Mouse (Mus musculus): ENCODE measurements at regions not wholly inside any gene's neighbourhood (a gene's known extent, or its start where the extent isn't known, plus 50 kb on each side); places are given as distances from the start of the nearest gene placed in this dataset.

- Histone ChIP-seq H3K27ac (replicated peaks) (no peak overlapping the region), H3K4me1 (no peaks in the 10 kb centered on the region), H3K9me3 (replicated peaks) (no peaks in the 10 kb centered on the region), H3K36me3 (no peaks in the 10 kb centered on the region), H3K4me3 (no peak overlapping the region), H3K27me3 (ENCODE audit: low read depth, poor library complexity, severe bottlenecking) (no peaks in the 10 kb centered on the region)
- WGBS, result 91% methylated on average over 15 of the region's 15 CpGs
- DNase-seq (ENCODE audit: low spot score), result no peak
These were observed 3638.1 kb upstream of the Gm7489 start for GRCm38 (mm10) chr15:50246418-50247186.

GRCm38 (mm10) chr15:50260057-50260456 is 3624.6 kb upstream of the Gm7489 start:
- DNase-seq (ENCODE audit: low spot score), result no peak
- Histone ChIP-seq H3K27ac (replicated peaks) (no peak overlapping the region), H3K4me3 (no peak overlapping the region), H3K27me3 (ENCODE audit: low read depth, poor library complexity, severe bottlenecking) (no peaks in the 10 kb centered on the region), H3K4me1 (no peaks in the 10 kb centered on the region), H3K36me3 (no peaks in the 10 kb centered on the region), H3K9me3 (replicated peaks) (no peaks in the 10 kb centered on the region)
- 93% methylated on average over 2 of the region's 2 CpGs for WGBS

GRCm38 (mm10) chr15:50261245-50261872 is 3623.3 kb upstream of the Gm7489 start:
- Histone ChIP-seq H3K27ac (replicated peaks) (no peak overlapping the region), H3K4me1 (no peaks in the 10 kb centered on the region), H3K27me3 (ENCODE audit: low read depth, poor library complexity, severe bottlenecking) (no peaks in the 10 kb centered on the region), H3K9me3 (replicated peaks) (no peaks in the 10 kb centered on the region), H3K36me3 (no peaks in the 10 kb centered on the region), H3K4me3 (no peak overlapping the region)
- WGBS, result 77% methylated on average over 8 of the region's 8 CpGs
- peak; percentile 41 for DNase-seq (ENCODE audit: low spot score)

GRCm38 (mm10) chr15:50267542-50267941 is 3617.2 kb upstream of the Gm7489 start:
- whole genome bisulfite sequencing, result 97% methylated on average over 1 of the region's 1 CpGs
- no peak overlapping the region for H3K27ac ChIP-seq (replicated peaks)
- H3K4me1 ChIP-seq, result no peaks in the 10 kb centered on the region
- no peaks in the 10 kb centered on the region for H3K27me3 ChIP-seq (ENCODE audit: low read depth, poor library complexity, severe bottlenecking)
- H3K36me3 ChIP-seq, result no peaks in the 10 kb centered on the region
- no peak for DNase-seq (ENCODE audit: low spot score)
- no peak overlapping the region for H3K4me3 ChIP-seq
- no peaks in the 10 kb centered on the region for H3K9me3 ChIP-seq (replicated peaks)

GRCm38 (mm10) chr15:50271646-50272045 is 3613.1 kb upstream of the Gm7489 start:
- H3K27me3 ChIP-seq (ENCODE audit: low read depth, poor library complexity, severe bottlenecking), result no peaks in the 10 kb centered on the region
- H3K36me3 ChIP-seq, result no peaks in the 10 kb centered on the region
- no peak overlapping the region for H3K27ac ChIP-seq (replicated peaks)
- no peaks in the 10 kb centered on the region for H3K4me1 ChIP-seq
- H3K9me3 ChIP-seq (replicated peaks), result no peaks in the 10 kb centered on the region
- DNase-seq (ENCODE audit: low spot score), result no peak
- H3K4me3 ChIP-seq, result no peak overlapping the region

- Histone ChIP-seq H3K36me3 (no peaks in the 10 kb centered on the region), H3K4me3 (no peak overlapping the region), H3K4me1 (no peaks in the 10 kb centered on the region), H3K9me3 (replicated peaks) (no peaks in the 10 kb centered on the region), H3K27me3 (ENCODE audit: low read depth, poor library complexity, severe bottlenecking) (no peaks in the 10 kb centered on the region), H3K27ac (replicated peaks) (no peak overlapping the region)
- no peak for DNase-seq (ENCODE audit: low spot score)
- WGBS, result 89% methylated on average over 2 of the region's 2 CpGs
These were observed 3602.1 kb upstream of the Gm7489 start for GRCm38 (mm10) chr15:50282576-50282975.

GRCm38 (mm10) chr15:50283491-50283890 is 3601.2 kb upstream of the Gm7489 start:
- no peaks in the 10 kb centered on the region for H3K36me3 ChIP-seq
- H3K4me3 ChIP-seq, result no peak overlapping the region
- H3K27me3 ChIP-seq (ENCODE audit: low read depth, poor library complexity, severe bottlenecking), result no peaks in the 10 kb centered on the region
- 90% methylated on average over 2 of the region's 2 CpGs for WGBS
- DNase-seq (ENCODE audit: low spot score), result no peak
- no peaks in the 10 kb centered on the region for H3K9me3 ChIP-seq (replicated peaks)
- no peaks in the 10 kb centered on the region for H3K4me1 ChIP-seq
- H3K27ac ChIP-seq (replicated peaks), result no peak overlapping the region

GRCm38 (mm10) chr15:50301831-50302230 is 3582.9 kb upstream of the Gm7489 start:
- no peaks in the 10 kb centered on the region for H3K4me1 ChIP-seq
- no peak for DNase-seq (ENCODE audit: low spot score)
- H3K27me3 ChIP-seq (ENCODE audit: low read depth, poor library complexity, severe bottlenecking), result no peaks in the 10 kb centered on the region
- 93% methylated on average over 3 of the region's 3 CpGs for WGBS
- no peaks in the 10 kb centered on the region for H3K9me3 ChIP-seq (replicated peaks)
- H3K4me3 ChIP-seq, result no peak overlapping the region
- H3K36me3 ChIP-seq, result no peaks in the 10 kb centered on the region
- H3K27ac ChIP-seq (replicated peaks), result no peak overlapping the region

- Histone ChIP-seq H3K36me3 (no peaks in the 10 kb centered on the region), H3K4me3 (no peak overlapping the region), H3K4me1 (no peaks in the 10 kb centered on the region), H3K9me3 (replicated peaks) (no peaks in the 10 kb centered on the region), H3K27ac (replicated peaks) (no peak overlapping the region), H3K27me3 (ENCODE audit: low read depth, poor library complexity, severe bottlenecking) (no peaks in the 10 kb centered on the region)
- no peak for DNase-seq (ENCODE audit: low spot score)
- WGBS, result 87% methylated on average over 4 of the region's 4 CpGs
These were observed 3580.6 kb upstream of the Gm7489 start for GRCm38 (mm10) chr15:50304085-50304484.

GRCm38 (mm10) chr15:50320796-50321195 is 3563.9 kb upstream of the Gm7489 start:
- Histone ChIP-seq H3K27me3 (ENCODE audit: low read depth, poor library complexity, severe bottlenecking) (no peaks in the 10 kb centered on the region), H3K36me3 (no peaks in the 10 kb centered on the region), H3K9me3 (replicated peaks) (no peaks in the 10 kb centered on the region), H3K4me3 (no peak overlapping the region), H3K4me1 (no peaks in the 10 kb centered on the region), H3K27ac (replicated peaks) (no peak overlapping the region)
- DNase-seq (ENCODE audit: low spot score), result no peak

- no peaks in the 10 kb centered on the region for H3K4me1 ChIP-seq
- no peaks in the 10 kb centered on the region for H3K36me3 ChIP-seq
- no peak overlapping the region for H3K27ac ChIP-seq (replicated peaks)
- H3K4me3 ChIP-seq, result no peak overlapping the region
- H3K27me3 ChIP-seq (ENCODE audit: low read depth, poor library complexity, severe bottlenecking), result no peaks in the 10 kb centered on the region
- no peaks in the 10 kb centered on the region for H3K9me3 ChIP-seq (replicated peaks)
- DNase-seq (ENCODE audit: low spot score), result no peak
- 90% methylated on average over 5 of the region's 5 CpGs for WGBS
These were observed 3539.2 kb upstream of the Gm7489 start for GRCm38 (mm10) chr15:50345536-50345935.

- Histone ChIP-seq H3K9me3 (replicated peaks) (no peaks in the 10 kb centered on the region), H3K36me3 (no peaks in the 10 kb centered on the region), H3K4me1 (no peaks in the 10 kb centered on the region), H3K27ac (replicated peaks) (no peak overlapping the region), H3K4me3 (no peak overlapping the region), H3K27me3 (ENCODE audit: low read depth, poor library complexity, severe bottlenecking) (no peaks in the 10 kb centered on the region)
- DNase-seq (ENCODE audit: low spot score), result no peak
- 89% methylated on average over 2 of the region's 2 CpGs for WGBS
These were observed 3537.8 kb upstream of the Gm7489 start for GRCm38 (mm10) chr15:50346953-50347352.

- H3K36me3 ChIP-seq, result no peaks in the 10 kb centered on the region
- no peak for DNase-seq (ENCODE audit: low spot score)
- no peaks in the 10 kb centered on the region for H3K9me3 ChIP-seq (replicated peaks)
- 94% methylated on average over 5 of the region's 5 CpGs for WGBS
- no peak overlapping the region for H3K27ac ChIP-seq (replicated peaks)
- H3K4me1 ChIP-seq, result no peaks in the 10 kb centered on the region
- no peaks in the 10 kb centered on the region for H3K27me3 ChIP-seq (ENCODE audit: low read depth, poor library complexity, severe bottlenecking)
- H3K4me3 ChIP-seq, result no peak overlapping the region
These were observed 3524.4 kb upstream of the Gm7489 start for GRCm38 (mm10) chr15:50360033-50360988.
